Mouse (Mus musculus) liver, adult 2 months (tissue): ENCODE measurements around the gene Raver1. TPM values are rescaled to one million over a fixed set of nuclear protein-coding genes. Genes with fewer than 3 reads are reported as not detected.

ENCODE experiments used
- DNase-seq: peaks from one replicate; pipeline ENCODE4 v3.0.0-alpha.2; 2011; ENCODE audit warnings: low read depth, low spot score; ENCODE audit errors: extremely low read depth
- H3K27ac ChIP-seq: fragments of 200-500 bp; replicated peaks from 2 replicates; pipeline ENCODE4 v1.5.1; 2012; ENCODE audit warnings: low read depth, mild to moderate bottlenecking, control low read depth, inconsistent platforms, low read length; ENCODE audit not compliant: insufficient read depth
- H3K27me3 ChIP-seq: fragments of 200-500 bp; 2 replicates; pipeline ENCODE4 v1.6.1; 2012; ENCODE audit warnings: mild to moderate bottlenecking, moderate library complexity, low read length, inconsistent platforms; ENCODE audit not compliant: control insufficient read depth, insufficient read depth
- H3K36me3 ChIP-seq: fragments of 200-500 bp; 2 replicates; pipeline ENCODE4 v1.6.1; 2012; ENCODE audit warnings: low read length, inconsistent platforms; ENCODE audit not compliant: control insufficient read depth, insufficient read depth
- H3K4me1 ChIP-seq: fragments of 200-500 bp; 2 replicates; pipeline ENCODE4 v1.6.1; 2011; ENCODE audit warnings: low read length; ENCODE audit not compliant: control insufficient read depth, insufficient read depth
- H3K4me3 ChIP-seq: fragments of 200-500 bp; 2 replicates; pipeline ENCODE4 v1.5.1; 2011; ENCODE audit warnings: low read depth, mild to moderate bottlenecking, control low read depth, low read length, moderate library complexity; ENCODE audit not compliant: insufficient read depth
- H3K79me2 ChIP-seq: fragments of 200-500 bp; 2 replicates; pipeline ENCODE4 v1.6.1; 2012; ENCODE audit warnings: inconsistent platforms, mild to moderate bottlenecking, low read length, moderate library complexity; ENCODE audit not compliant: control insufficient read depth, insufficient read depth
- H3K9ac ChIP-seq: fragments of 200-500 bp; 2 replicates; pipeline ENCODE4 v1.6.1; 2012; ENCODE audit warnings: low read depth, mild to moderate bottlenecking, control low read depth, inconsistent platforms, low read length
- CTCF ChIP-seq: fragments of 200-500 bp; IDR thresholded peaks from 2 replicates; pipeline ENCODE4 v1.5.1; 2011; ENCODE audit warnings: low read depth, low read length, control low read depth
- POLR2A ChIP-seq: fragments of 200-500 bp; IDR thresholded peaks from 2 replicates; pipeline ENCODE4 v1.6.1; 2011; ENCODE audit warnings: low read length, control low read depth; ENCODE audit not compliant: insufficient read depth; ENCODE audit errors: extremely low read depth
- WGBS: fragments of 180-500 bp; shearing (Covaris S2); methylation state at CpG from one replicate; pipeline ENCODE4 v1.1.7; 2018; 5-methylcytosine and 5-hydroxymethylcytosine counted together
- polyA plus RNA-seq: library from polyadenylated mRNA; depleted of rRNA; stranded (reverse); fragments of >200 nt; gene quantifications from 2 replicates; pipeline ENCODE4 v1.2.3, GENCODE M21; 2012
- total RNA-seq: library from RNA; depleted of rRNA; stranded (reverse); fragments of >200 nt; gene quantifications from 2 replicates; pipeline ENCODE4 v1.2.3, GENCODE M21; 2014

The Raver1 gene
- total and polyA plus RNA-seq, 2 experiments = 1.8 to 22.1 TPM

GRCm38 (mm10) chr9:21125502-21126258 is 33.9 kb upstream of the Raver1 start:
- Histone ChIP-seq H3K36me3 (peaks cover 16% of the 10 kb centered on the region), H3K27ac (no peak overlapping the region), H3K79me2 (no peaks in the 10 kb centered on the region; the same call in 1 of the 2 replicates), H3K9ac (no peak overlapping the region), H3K4me3 (no peak overlapping the region), H3K27me3 (no peaks in the 10 kb centered on the region), H3K4me1 (peaks cover 4% of the 10 kb centered on the region; the same call in 1 of the 2 replicates)
- TF ChIP-seq POLR2A = no peak
- no peak for TF ChIP-seq CTCF
- peak; percentile 12 for DNase-seq
- 87% methylated on average over 9 of the region's 9 CpGs for WGBS

GRCm38 (mm10) chr9:21124837-21125236 is 33.0 kb upstream of the Raver1 start:
- WGBS = 84% methylated on average over 5 of the region's 5 CpGs
- peaks cover 18% of the 10 kb centered on the region for H3K36me3 ChIP-seq
- DNase-seq = no peak

GRCm38 (mm10) chr9:21121483-21121882 is 29.7 kb upstream of the Raver1 start:
- WGBS = 89% methylated on average over 16 of the region's 16 CpGs
- peaks cover 20% of the 10 kb centered on the region for H3K36me3 ChIP-seq

More at GRCm38 (mm10) chr9:21124837-21125236, 33.0 kb upstream of the Raver1 start:
- Histone ChIP-seq H3K9ac (no peak overlapping the region), H3K79me2 (no peaks in the 10 kb centered on the region), H3K4me1 (no peaks in the 10 kb centered on the region), H3K4me3 (no peak overlapping the region), H3K27me3 (no peaks in the 10 kb centered on the region), H3K27ac (no peak overlapping the region)
- no peak for TF ChIP-seq CTCF
- no peak for TF ChIP-seq POLR2A

DNA sequence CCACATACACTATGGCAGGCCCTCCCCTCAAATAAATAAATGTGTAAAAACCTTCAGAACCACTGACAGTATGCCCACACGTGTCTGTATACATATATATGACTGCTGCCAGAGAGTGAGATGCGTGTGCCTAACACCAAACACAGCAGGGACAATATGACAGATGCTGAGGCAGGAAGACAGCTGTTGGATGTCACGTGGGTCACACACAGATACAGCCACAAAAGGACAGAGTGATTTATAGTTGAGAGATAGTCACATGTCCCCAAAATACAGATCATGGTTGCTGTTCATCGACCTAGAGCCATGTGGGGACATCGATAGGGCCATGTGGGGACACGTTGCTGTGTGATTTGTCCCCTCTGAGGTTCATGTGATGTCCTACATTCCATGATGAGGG is 25.3 kb upstream of the Raver1 start:
- no peak for DNase-seq
- TF ChIP-seq CTCF (no peak), POLR2A (no peak)
- 78% methylated on average over 6 of the region's 6 CpGs for WGBS

More at GRCm38 (mm10) chr9:21121483-21121882, 29.7 kb upstream of the Raver1 start:
- H3K79me2 ChIP-seq = no peaks in the 10 kb centered on the region
- no peak for DNase-seq
- H3K4me1 ChIP-seq = no peaks in the 10 kb centered on the region
- H3K27me3 ChIP-seq = no peaks in the 10 kb centered on the region
- no peak overlapping the region for H3K9ac ChIP-seq
- TF ChIP-seq POLR2A (no peak), CTCF (no peak)
- H3K4me3 ChIP-seq = no peak overlapping the region
- H3K27ac ChIP-seq = no peak overlapping the region

GRCm38 (mm10) chr9:21115105-21115504 is 23.3 kb upstream of the Raver1 start:
- TF ChIP-seq CTCF (no peak), POLR2A (no peak)
- Histone ChIP-seq H3K4me1 (no peaks in the 10 kb centered on the region), H3K9ac (no peak overlapping the region), H3K36me3 (peaks cover 5% of the 10 kb centered on the region), H3K27ac (no peak overlapping the region), H3K79me2 (no peaks in the 10 kb centered on the region), H3K27me3 (no peaks in the 10 kb centered on the region), H3K4me3 (no peak overlapping the region)
- DNase-seq = no peak
- WGBS = 96% methylated on average over 8 of the region's 8 CpGs

More for the DNA sequence above, 25.3 kb upstream of the Raver1 start:
- peaks cover 8% of the 10 kb centered on the region for H3K36me3 ChIP-seq
- no peak overlapping the region for H3K9ac ChIP-seq
- no peaks in the 10 kb centered on the region for H3K79me2 ChIP-seq
- H3K27ac ChIP-seq = no peak overlapping the region
- H3K27me3 ChIP-seq = no peaks in the 10 kb centered on the region
- H3K4me1 ChIP-seq = no peaks in the 10 kb centered on the region
- H3K4me3 ChIP-seq = no peak overlapping the region

DNA sequence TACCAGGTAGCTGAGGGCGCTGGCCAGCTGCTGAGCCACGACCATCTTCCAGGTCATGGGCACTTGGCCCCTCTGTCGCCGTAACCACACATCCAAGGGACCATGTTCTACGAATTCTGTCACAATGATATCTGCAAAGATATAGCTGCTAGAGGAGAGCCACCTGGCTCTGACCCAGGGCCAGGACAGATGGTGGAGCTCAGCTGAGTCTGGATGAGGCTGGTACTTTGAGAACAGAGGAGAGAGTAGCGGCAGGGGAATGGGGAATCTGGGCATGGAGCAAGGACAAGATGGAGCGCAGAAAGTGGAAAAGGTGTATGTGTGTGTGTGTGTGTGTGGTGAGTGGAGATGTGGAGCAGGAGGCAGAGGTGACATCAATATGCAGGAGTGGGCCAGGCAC is 22.4 kb upstream of the Raver1 start:
- no peaks in the 10 kb centered on the region for H3K27me3 ChIP-seq
- H3K79me2 ChIP-seq = no peaks in the 10 kb centered on the region
- TF ChIP-seq POLR2A (no peak), CTCF (no peak)
- H3K27ac ChIP-seq = no peak overlapping the region
- no peaks in the 10 kb centered on the region for H3K4me1 ChIP-seq
- WGBS = 97% methylated on average over 7 of the region's 7 CpGs
- H3K36me3 ChIP-seq = peaks cover 3% of the 10 kb centered on the region; the same call in 1 of the 2 replicates
- no peak overlapping the region for H3K9ac ChIP-seq
- no peak for DNase-seq
- no peak overlapping the region for H3K4me3 ChIP-seq
